Mouse (Mus musculus) heart, adult 18-20 months (tissue): ENCODE results near the gene Rexo4. TPM values are rescaled to one million over a fixed set of nuclear protein-coding genes. Genes with fewer than 3 reads are reported as not detected.

Experiments used
- DNase-seq, 2 experiments: peaks; one replicate each; pipeline ENCODE4 v3.0.0; 2021 to 2022; ENCODE audit warnings: mixed read lengths in 1 of 2
- long read RNA-seq, 2 experiments: library from polyadenylated mRNA; stranded (forward); transcript quantifications; one replicate each; pipeline ENCODE4 v2.0.0; 2021
- total RNA-seq, 2 experiments: library from RNA; stranded (reverse); gene quantifications; 2 replicates each; pipeline ENCODE4 v1.2.3; 2021

Gene Rexo4
- total RNA-seq: 10 to 100 TPM; 11.1 to 12.1 TPM
- long read RNA-seq, experiment 1, transcript Rexo4-201 (8 exons, 2,281 nt): major isoform, 9 of 13 reads
- long read RNA-seq, experiment 1, partial matches to known transcripts: 0 of 13 reads
- long read RNA-seq, experiment 1, other reads (novel, unspliced or antisense): 4 of 13 reads
- long read RNA-seq, experiment 2, partial matches to known transcripts: 0 of 7 reads
- long read RNA-seq, experiment 2, other reads (novel, unspliced or antisense): 6 of 7 reads

GRCm38 (mm10) chr2:26963923-26964723 is at the start of gene Rexo4:
Gene Rexo4, minus strand, starts transcription at chr2:26964386.
- peak; percentile 94 to 96 for DNase-seq

GRCm38 (mm10) chr2:27009714-27010244 is 45.6 kb upstream of the Rexo4 start, which contains the start of gene Cacfd1:
Gene Cacfd1, plus strand, starts transcription at chr2:27009926.
- DNase-seq: peak; percentile 91 to 93

GRCm38 (mm10) chr2:27007701-27008100 is 43.5 kb upstream of the Rexo4 start:
- DNase-seq: no peak

- DNase-seq: no peak
Observed at GRCm38 (mm10) chr2:27006255-27006654, 42.1 kb upstream of the Rexo4 start.

- no peak for DNase-seq
Observed at GRCm38 (mm10) chr2:26997993-26998392, 33.8 kb upstream of the Rexo4 start.

- DNase-seq: no peak
Observed at GRCm38 (mm10) chr2:26997498-26997897, 33.3 kb upstream of the Rexo4 start.

GRCm38 (mm10) chr2:26993936-26994335 is 29.8 kb upstream of the Rexo4 start:
- DNase-seq: no peak

GRCm38 (mm10) chr2:26984640-26985039 is 20.5 kb upstream of the Rexo4 start:
- DNase-seq: no peak

- no peak for DNase-seq
Observed at GRCm38 (mm10) chr2:26984179-26984578, 20.0 kb upstream of the Rexo4 start.

GRCm38 (mm10) chr2:26980361-26980760 is 16.2 kb upstream of the Rexo4 start:
- no peak for DNase-seq

GRCm38 (mm10) chr2:26973960-26974359 is 9.8 kb upstream of the Rexo4 start:
- no peak for DNase-seq

GRCm38 (mm10) chr2:26973116-26973515 is 8.9 kb upstream of the Rexo4 start, which contains the start of gene Adamts13:
Gene Adamts13, plus strand, starts transcription at chr2:26973416.
- DNase-seq: no peak

GRCm38 (mm10) chr2:26967262-26967661 is 3.1 kb upstream of the Rexo4 start:
- DNase-seq: no peak

- no peak for DNase-seq
Observed at GRCm38 (mm10) chr2:26964724-26965370, 661 bp upstream of the Rexo4 start.

- DNase-seq: no peak
Observed at GRCm38 (mm10) chr2:26960756-26961155, 3.4 kb downstream of the Rexo4 start.

GRCm38 (mm10) chr2:26957488-26957859 is 6.7 kb downstream of the Rexo4 start:
- no peak for DNase-seq

- DNase-seq: no peak
Observed at GRCm38 (mm10) chr2:26956811-26957487, 7.2 kb downstream of the Rexo4 start.

GRCm38 (mm10) chr2:26954735-26955395 is 9.3 kb downstream of the Rexo4 start:
- DNase-seq: no peak

GRCm38 (mm10) chr2:26952866-26953265 is 11.3 kb downstream of the Rexo4 start:
- no peak for DNase-seq

- DNase-seq: no peak
Observed at GRCm38 (mm10) chr2:26952193-26952592, 12.0 kb downstream of the Rexo4 start.

- DNase-seq: no peak
Observed at GRCm38 (mm10) chr2:26951346-26951905, 12.8 kb downstream of the Rexo4 start.
